Mouse (Mus musculus) layer of hippocampus, adult 11-12 months (tissue): ENCODE data around the gene Gm17455.
A peak's percentile ranks its signal among the peaks of the same experiment; 100 is the strongest.

Experiments
- DNase-seq: peaks from one replicate; pipeline ENCODE4 v3.0.0; 2022; ENCODE audit warnings: low spot score

The Gm17455 gene

GRCm38 (mm10) chr10:60373937-60374578, 25.5 kb upstream of the Gm17455 start:
- DNase-seq = no peak

DNA sequence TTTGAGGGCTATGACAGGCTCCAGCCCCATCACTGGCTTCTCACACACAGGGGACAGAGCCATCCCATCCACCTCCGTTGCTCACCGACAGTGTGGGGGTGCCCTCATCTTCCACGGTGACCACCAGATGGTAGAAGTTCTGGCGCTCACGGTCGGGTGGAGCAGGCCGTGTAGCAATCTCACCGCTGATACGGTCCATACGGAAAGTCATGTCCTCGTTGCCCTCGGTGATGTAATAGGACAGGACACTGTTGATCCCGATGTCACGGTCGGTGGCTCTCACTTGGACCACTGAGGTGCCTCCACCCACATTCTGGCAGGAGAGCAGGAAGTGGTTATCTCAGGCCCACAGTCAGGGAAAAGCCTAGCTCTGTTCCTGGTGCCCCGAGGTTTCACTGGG, 22.8 kb upstream of the Gm17455 start:
- DNase-seq = no peak

GRCm38 (mm10) chr10:60379419-60379957, 20.0 kb upstream of the Gm17455 start:
- no peak for DNase-seq

GRCm38 (mm10) chr10:60380229-60380628, 19.3 kb upstream of the Gm17455 start:
- DNase-seq = no peak

DNA sequence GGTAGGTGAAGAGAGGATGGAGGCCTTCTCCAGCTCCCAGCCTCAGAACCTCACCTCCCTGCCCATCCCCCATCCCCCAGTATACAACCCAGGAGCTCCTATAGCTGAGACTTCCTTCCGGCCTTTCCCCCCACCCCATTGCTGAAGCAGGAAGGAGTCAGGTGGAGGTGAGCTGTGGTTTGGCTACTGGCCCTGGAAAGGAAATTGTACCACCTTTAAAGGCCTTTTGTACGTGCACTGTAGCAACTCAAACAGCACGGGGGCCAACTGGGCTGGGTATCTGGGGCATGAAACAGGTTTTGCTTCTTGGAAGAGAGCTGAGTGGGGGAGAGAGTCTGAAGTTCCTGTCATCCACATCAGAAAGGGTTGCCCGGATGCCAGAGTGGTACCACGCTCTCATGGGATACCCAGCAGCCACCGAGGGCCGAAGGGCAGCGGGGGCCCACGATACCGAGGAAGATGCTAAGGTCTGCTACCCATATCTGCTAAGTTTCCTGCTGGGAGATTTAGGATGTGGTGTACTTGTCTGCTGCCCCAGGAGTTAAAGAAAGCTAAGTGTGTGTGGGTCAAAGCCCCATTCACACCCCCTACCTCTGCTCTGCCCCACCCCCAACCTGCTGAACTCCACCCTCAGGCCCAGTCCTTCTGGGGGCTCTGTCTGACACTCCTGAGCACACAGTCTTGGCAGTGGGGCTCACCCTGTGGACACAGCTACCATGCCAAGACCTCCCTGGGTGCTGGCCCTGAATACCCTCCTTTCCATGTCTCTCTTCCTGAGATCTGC, 18.2 kb upstream of the Gm17455 start:
- DNase-seq = no peak

DNA sequence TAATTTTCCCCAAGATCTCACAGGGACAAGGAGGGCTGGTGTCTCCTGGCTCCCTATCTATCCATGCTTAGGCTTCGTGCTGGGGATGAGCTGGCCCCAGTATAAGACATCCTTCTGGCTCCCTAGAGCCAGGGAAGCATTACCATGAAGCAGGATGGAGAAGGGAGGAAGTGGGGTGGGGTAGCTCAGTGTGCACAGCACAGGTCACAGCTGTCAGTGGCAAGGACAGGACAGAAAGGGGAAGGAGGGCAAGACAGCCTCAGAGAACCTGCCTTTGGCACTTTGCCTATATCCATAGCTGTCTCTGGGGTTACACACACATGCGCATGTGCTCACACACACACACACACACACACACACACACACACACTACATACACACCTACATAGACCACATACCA, 11.2 kb upstream of the Gm17455 start:
- DNase-seq = no peak

- DNase-seq = no peak
Observed at GRCm38 (mm10) chr10:60389447-60389865, 10.1 kb upstream of the Gm17455 start.

GRCm38 (mm10) chr10:60390177-60390903, 9.2 kb upstream of the Gm17455 start:
- DNase-seq = no peak

DNA sequence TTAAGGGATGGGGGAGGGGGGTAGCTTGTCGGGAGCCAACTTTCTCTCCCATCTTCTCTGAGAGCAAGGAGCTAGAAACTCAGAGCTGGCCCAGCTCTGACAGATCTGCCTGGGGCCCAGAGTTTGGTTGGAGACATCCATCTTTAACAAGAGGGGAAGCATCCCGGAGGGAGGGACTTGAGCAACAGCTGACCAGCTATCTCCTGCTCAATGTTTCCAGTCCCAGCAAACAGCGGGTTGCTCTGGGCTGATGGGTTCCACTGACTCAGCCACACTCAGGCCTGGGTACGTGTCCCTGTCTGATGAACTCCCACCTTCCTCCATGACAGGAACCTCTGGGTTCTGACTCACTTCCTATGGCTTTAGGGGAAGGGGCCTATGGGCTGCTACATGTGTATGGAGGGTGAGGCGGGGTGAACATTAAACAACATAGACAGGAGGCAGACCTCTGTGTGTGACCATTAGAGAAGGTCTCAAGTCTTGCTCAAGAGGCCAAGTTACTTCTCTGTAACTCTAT, 8.6 kb upstream of the Gm17455 start:
- DNase-seq = no peak

- no peak for DNase-seq
Observed at GRCm38 (mm10) chr10:60391661-60392060, 7.9 kb upstream of the Gm17455 start.

- DNase-seq = no peak
Observed at GRCm38 (mm10) chr10:60394936-60395335, 4.6 kb upstream of the Gm17455 start.

DNA sequence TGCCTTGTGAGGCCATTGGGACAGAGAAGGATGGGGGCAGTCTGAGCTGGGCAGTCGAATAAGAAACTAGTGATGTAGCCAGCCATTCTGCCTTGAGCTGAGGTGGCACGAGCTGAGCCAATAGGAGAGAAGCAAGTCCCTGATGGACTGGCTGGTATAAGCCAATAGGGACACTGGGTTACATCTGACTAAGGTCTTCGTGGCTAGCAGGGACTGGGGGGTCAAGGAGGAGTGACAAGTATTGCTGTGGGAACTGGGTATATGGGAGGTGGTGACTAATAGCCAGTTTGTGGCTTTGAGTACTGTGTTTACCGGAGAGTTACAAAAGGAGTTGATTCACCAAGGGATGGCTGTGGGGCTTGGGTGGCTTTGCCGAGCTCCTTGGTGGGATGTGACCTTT, 3.9 kb upstream of the Gm17455 start:
- DNase-seq = no peak

GRCm38 (mm10) chr10:60398051-60398814, 1.3 kb upstream of the Gm17455 start:
- no peak for DNase-seq

- no peak for DNase-seq
Observed at GRCm38 (mm10) chr10:60400507-60401295, 1.2 kb downstream of the Gm17455 start.

DNA sequence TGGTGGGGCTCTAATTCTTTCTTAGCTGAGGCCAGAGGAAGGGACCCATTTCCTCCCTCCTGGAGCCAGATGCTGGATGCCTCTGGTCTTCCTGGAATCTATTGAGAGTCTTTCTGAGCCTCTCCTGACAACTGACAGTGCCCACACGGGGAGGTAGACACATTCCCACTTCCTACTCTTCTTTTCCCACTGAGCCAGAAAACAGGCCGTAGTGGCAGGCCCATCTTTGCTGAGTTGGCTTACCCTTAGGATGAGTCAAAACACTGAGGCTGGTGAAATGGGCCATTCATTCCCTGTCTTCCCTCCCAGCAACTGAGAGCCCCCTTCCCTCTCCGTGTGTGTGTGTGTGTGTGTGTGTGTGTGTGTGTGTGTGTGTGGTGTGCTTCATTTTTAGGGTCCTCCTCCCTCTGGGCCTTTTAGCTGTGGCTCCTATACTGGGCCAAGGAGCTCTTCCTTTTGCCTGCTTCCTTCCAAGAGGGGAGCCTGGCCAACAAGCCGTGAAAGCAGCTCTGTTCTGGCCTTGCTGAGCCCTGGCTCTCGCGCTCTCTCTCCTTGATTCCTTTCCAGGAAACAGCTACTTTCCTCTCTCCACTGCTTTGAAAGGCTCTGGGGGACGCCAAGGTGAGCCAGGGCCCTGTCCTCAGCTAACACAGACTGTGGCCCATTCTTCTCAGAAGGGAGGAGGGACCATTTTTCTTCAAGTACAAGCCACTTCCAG, 6.1 kb downstream of the Gm17455 start:
- DNase-seq = peak; percentile 41

DNA sequence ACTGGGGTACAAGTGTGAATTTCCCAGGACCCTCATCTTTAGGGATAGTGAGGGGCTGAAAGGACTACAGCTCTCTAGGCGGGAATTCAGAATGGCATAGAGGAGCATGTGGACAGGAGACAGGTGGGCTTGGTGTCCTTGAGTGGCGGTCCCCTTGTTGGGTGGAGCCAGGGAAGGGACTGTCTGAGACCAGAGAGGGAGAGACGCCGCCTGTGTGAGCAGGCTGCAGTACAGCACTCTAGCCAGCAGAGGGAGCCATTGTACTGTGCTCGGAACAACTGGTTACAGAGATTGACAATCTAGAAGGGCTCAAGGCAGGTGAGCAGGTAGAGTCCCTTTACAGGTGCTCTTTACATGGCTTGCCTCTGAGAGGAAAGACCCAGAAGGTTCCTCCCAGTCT, 8.3 kb downstream of the Gm17455 start:
- DNase-seq = peak; percentile 74

DNA sequence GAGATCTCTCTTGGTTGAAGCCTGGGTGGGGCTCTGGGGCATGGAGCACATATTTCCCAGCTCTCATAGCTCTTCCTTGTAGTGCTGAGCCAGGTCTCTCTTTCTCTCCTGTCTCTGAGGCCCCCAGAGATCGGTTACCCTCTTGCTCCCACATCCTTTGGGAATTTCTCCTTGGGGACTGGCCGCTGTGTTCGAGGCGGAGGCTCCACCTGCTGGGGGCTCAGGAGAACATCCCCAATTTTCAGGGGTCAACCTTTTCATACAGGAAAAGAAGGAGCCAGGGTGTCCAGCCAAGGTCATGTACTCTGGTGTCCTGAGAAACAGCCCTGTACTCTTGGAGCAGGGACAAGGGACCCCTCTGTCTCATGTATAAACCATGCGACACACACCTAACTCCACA, 12.3 kb downstream of the Gm17455 start:
- no peak for DNase-seq

GRCm38 (mm10) chr10:60413756-60414155, 14.2 kb downstream of the Gm17455 start:
- no peak for DNase-seq

- no peak for DNase-seq
Observed at GRCm38 (mm10) chr10:60417041-60417440, 17.5 kb downstream of the Gm17455 start.

- DNase-seq = peak; percentile 78
Observed at GRCm38 (mm10) chr10:60418137-60418536, 18.6 kb downstream of the Gm17455 start.
